In the genomic region with DNA sequence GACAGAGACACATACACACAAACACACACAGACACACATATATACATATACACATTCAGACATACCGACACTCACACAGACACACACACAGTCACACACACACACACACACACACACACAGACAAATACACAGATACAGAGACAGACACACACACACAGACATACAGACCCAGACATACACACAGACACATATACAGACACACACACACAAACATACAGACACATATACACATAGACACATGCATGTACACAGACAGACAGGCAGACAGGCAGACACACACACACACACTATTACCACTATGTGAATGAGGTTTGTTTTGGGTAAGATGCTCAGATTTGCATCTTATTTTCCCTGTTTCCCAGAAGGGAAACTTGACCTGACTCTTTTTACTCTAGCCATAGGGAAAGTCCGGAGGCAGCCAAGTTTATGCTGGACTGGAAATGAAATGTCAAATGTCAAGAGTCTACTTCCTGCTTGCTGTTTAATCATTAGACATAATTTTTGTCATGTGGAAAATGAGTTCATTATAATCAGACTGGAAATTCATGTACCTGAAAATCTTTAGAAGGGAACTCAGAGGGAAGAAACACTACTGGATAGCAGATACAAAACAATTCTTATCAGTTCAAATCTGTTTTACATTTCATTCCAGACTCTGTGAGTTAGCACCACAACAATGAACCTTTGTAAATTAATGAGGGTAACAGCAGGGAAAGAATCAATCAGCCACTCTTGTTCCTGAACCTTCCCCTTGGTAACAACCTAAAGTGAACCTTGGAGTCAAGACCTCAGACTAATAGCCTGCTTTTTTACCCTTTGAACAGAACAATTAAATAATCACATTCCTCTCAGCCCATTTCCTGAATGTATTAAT, we compare ENCODE assay signal across 13 mouse cellular contexts.
DNase-seq lines count a peak whose midpoint lies in the region; ATAC-seq and TF ChIP-seq lines count a peak whose summit lies in the region.
"Had no signal": no experiment of that assay in that cellular context is flagged by ENCODE, and none has a peak within 500 bp of the region (broad histone marks: within the 10 kb centered on the region; RNA-seq: fewer than 3 reads in every experiment).

No protein-coding gene starts in this region.

- TF ChIP-seq POLR2A in small intestine, adult 2 months (IDR thresholded peaks at IDR 0.05; ENCODE audit: low read depth, low read length), result no peak

- H3K9ac ChIP-seq in kidney, embryonic 14.5 days (ENCODE audit: low read depth, low read length), result no peak overlapping the region
- H3K9ac ChIP-seq in neural tube, embryonic 15.5 days (replicated peaks), result no peak overlapping the region
- H3K9ac ChIP-seq: heart, embryonic 12.5 days; hindbrain, embryonic 14.5 days; midbrain, embryonic 15.5 days had no signal

- no peaks in the 10 kb centered on the region for H3K9me3 ChIP-seq in kidney, embryonic 14.5 days (ENCODE audit: control insufficient read depth, low read length)
- H3K9me3 ChIP-seq in neural tube, embryonic 15.5 days (replicated peaks), result no peaks in the 10 kb centered on the region
- H3K9me3 ChIP-seq: heart, embryonic 12.5 days; midbrain, embryonic 15.5 days had no signal

- WGBS in kidney, embryonic 14.5 days, result 33% methylated on average over 2 of the region's 2 CpGs
- WGBS in small intestine, adult 2 months, result 50% methylated on average over 2 of the region's 2 CpGs
- 65% methylated on average over 2 of the region's 2 CpGs for WGBS in neural tube, embryonic 15.5 days

- H3K36me3 ChIP-seq in kidney, embryonic 14.5 days (ENCODE audit: control insufficient read depth, insufficient read depth, low read length), result no peaks in the 10 kb centered on the region
- no peaks in the 10 kb centered on the region for H3K36me3 ChIP-seq in small intestine, adult 2 months (ENCODE audit: control insufficient read depth, insufficient read depth, low read length)
- no peaks in the 10 kb centered on the region for H3K36me3 ChIP-seq in neural tube, embryonic 15.5 days
- H3K36me3 ChIP-seq: heart, embryonic 12.5 days; midbrain, embryonic 15.5 days had no signal

- H3K27me3 ChIP-seq in kidney, embryonic 14.5 days (ENCODE audit: control insufficient read depth, insufficient read depth, low read length), result no peaks in the 10 kb centered on the region
- H3K27me3 ChIP-seq in small intestine, adult 2 months (ENCODE audit: control insufficient read depth, insufficient read depth, low read length), result no peaks in the 10 kb centered on the region
- no peaks in the 10 kb centered on the region for H3K27me3 ChIP-seq in neural tube, embryonic 15.5 days (replicated peaks)
- H3K27me3 ChIP-seq: heart, embryonic 12.5 days; midbrain, embryonic 15.5 days had no signal

- peak; percentile 3 for DNase-seq in kidney, adult 11 months
- DNase-seq in kidney, adult 18-20 months, result no peak
- DNase-seq in embryo, embryonic 11 days, result peak; percentile 46
- DNase-seq in right cerebral cortex, postnatal 10 days (ENCODE audit: low spot score in 2 of 2), result no peak
- no peak for DNase-seq in urinary bladder, adult 2 months (ENCODE audit: low spot score)
- DNase-seq: lung, adult 18-20 months; spleen, adult 18-20 months had no signal

- H3K4me1 ChIP-seq in kidney, embryonic 14.5 days (ENCODE audit: control insufficient read depth, insufficient read depth, low read length), result peaks cover 7% of the 10 kb centered on the region; the same call in 1 of the 2 replicates
- peaks cover 2% of the 10 kb centered on the region; the same call in 1 of the 2 replicates for H3K4me1 ChIP-seq in small intestine, adult 2 months (ENCODE audit: control insufficient read depth, insufficient read depth, insufficient read length, low read length)
- H3K4me1 ChIP-seq in neural tube, embryonic 15.5 days, result no peaks in the 10 kb centered on the region
- H3K4me1 ChIP-seq: heart, embryonic 12.5 days had no signal

- TF ChIP-seq CTCF in small intestine, adult 2 months (IDR thresholded peaks at IDR 0.05; ENCODE audit: extremely low read depth, insufficient read length, insufficient replicate concordance, low read depth, low read length), result no peak

- H3K4me3 ChIP-seq in kidney, embryonic 14.5 days (ENCODE audit: low read length), result no peak overlapping the region
- no peak overlapping the region for H3K4me3 ChIP-seq in small intestine, adult 2 months (ENCODE audit: low read depth, low read length)
- H3K4me3 ChIP-seq in neural tube, embryonic 15.5 days (replicated peaks), result no peak overlapping the region
- H3K4me3 ChIP-seq: heart, embryonic 12.5 days; midbrain, embryonic 15.5 days had no signal

- H3K27ac ChIP-seq in kidney, embryonic 14.5 days (ENCODE audit: low read depth, low read length), result 0 out of 2 replicates have a peak overlapping the region, but pooled peaks have one; percentile 30
- H3K27ac ChIP-seq in small intestine, adult 2 months (ENCODE audit: insufficient read depth, low read depth, low read length), result peak overlapping the region; percentile 76
- no peak overlapping the region for H3K27ac ChIP-seq in neural tube, embryonic 15.5 days (replicated peaks)
- H3K27ac ChIP-seq: hindbrain, embryonic 14.5 days; midbrain, embryonic 15.5 days had no signal

- peak; percentile 85 for ATAC-seq in kidney, embryonic 14.5 days (ENCODE audit: low FRiP score, low TSS enrichment)
- ATAC-seq in neural tube, embryonic 15.5 days (ENCODE audit: low FRiP score), result no peak
- ATAC-seq: midbrain, embryonic 15.5 days had no signal

- H3K4me2 ChIP-seq in kidney, embryonic 14.5 days (replicated peaks; ENCODE audit: low read depth, low read length), result no peak overlapping the region
- H3K4me2 ChIP-seq in neural tube, embryonic 15.5 days, result no peak overlapping the region
- H3K4me2 ChIP-seq: heart, embryonic 12.5 days; hindbrain, embryonic 14.5 days; midbrain, embryonic 15.5 days had no signal

Comparison
In these comparisons a context has a peak if more than half of its experiments do, and no peak if none do; other contexts are left out.
1. DNase-seq: peak in kidney, adult 11 months (single experiment) and embryo, embryonic 11 days (single experiment); none in kidney, adult 18-20 months (single experiment), right cerebral cortex, postnatal 10 days (0 of 2) and urinary bladder, adult 2 months (single experiment).